Mouse (Mus musculus) G1E (cell line): ENCODE measurements at regions not wholly inside any gene's neighbourhood (a gene's known extent, or its start where the extent isn't known, plus 50 kb on each side); places are given as distances from the start of the nearest gene placed in this dataset.

ENCODE experiments used
- CTCF ChIP-seq: IDR thresholded peaks from 2 replicates; pipeline ENCODE4 v1.5.1; 2012; ENCODE audit warnings: low read depth, low read length, inconsistent platforms, mixed read lengths
- GATA1 ChIP-seq: IDR thresholded peaks from 2 replicates; pipeline ENCODE4 v1.6.1; 2012; ENCODE audit warnings: borderline replicate concordance, low read length, inconsistent platforms, mixed read lengths
- GATA2 ChIP-seq: IDR thresholded peaks from 2 replicates; pipeline ENCODE4 v1.6.1; 2012; ENCODE audit warnings: low read depth, low read length, inconsistent platforms, borderline replicate concordance
- POLR2AphosphoS5 ChIP-seq: IDR thresholded peaks from 2 replicates; pipeline ENCODE4 v1.6.1; 2012; ENCODE audit warnings: low read depth, low read length, inconsistent platforms; ENCODE audit not compliant: insufficient replicate concordance
- TAL1 ChIP-seq: conservative IDR thresholded peaks from 2 replicates; pipeline ENCODE4 v1.6.1; 2012; ENCODE audit warnings: low read depth, low read length, inconsistent platforms, mixed read lengths

DNA sequence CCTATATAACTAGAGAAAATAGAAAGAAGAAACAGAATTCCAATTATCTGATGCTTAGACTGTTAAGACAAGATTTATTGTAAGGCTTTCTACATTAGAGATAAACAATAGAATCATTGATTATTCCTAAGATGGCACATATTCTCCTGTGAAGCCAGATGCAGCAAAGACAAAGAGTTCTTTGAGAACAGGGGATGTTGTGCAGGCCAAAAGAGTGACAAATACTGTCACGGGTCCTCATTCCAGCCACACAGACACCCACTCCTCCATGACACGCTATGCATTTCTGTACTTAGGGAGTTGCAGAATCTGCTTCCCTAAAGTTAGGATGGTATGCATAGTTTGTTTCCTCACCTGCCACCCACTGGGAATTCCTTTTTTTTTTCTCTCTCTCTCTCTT is 245.2 kb downstream of the Sv2b start:
- no peak for TF ChIP-seq GATA1
- TF ChIP-seq CTCF, result no peak
- no peak for TF ChIP-seq POLR2AphosphoS5
- TF ChIP-seq TAL1, result no peak
- no peak for TF ChIP-seq GATA2
